Mouse (Mus musculus): ENCODE results near the gene Cacul1.

Gene Cacul1

DNA sequence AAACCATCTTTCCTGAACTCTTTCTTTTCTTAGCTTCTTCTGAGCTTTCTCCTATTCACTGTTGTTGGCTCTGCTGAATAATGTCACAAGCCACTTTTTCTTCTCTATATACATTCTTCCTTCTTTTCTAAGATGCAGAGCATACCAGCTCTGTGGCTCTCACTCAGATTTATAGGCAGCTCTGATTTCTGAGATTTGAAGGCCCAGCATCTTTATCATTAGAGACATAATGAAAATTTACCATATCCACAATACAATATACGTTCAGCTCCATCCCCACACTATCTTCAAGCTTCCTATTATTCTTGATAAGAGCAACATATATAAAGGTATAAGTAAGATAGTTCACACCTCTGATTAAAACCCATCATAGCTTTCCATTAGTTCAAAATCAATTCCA is 50.7 kb downstream of the Cacul1 start:
- in situ Hi-C loops (cut with MseI, MboI): no loop called here

DNA sequence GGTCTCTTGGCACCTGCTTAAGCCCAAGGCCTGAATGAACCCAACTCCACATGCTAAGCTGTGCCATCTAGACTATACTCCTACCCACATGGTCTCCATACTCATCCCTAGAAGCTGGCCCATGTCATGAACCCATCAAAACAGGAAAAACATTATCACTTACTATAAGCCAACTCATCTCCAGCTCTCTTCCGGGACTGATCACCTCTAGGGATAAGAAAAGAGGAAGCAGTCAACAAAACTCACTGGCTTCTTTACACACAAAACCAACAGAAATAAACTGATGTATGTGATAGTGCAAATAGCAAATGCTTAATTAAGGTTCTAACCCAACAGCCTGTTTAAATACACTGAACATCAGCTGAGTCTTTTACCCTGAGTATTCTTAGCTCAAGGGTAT is 51.5 kb downstream of the Cacul1 start:
- in situ Hi-C loops (cut with MseI, MboI): no loop called here

DNA sequence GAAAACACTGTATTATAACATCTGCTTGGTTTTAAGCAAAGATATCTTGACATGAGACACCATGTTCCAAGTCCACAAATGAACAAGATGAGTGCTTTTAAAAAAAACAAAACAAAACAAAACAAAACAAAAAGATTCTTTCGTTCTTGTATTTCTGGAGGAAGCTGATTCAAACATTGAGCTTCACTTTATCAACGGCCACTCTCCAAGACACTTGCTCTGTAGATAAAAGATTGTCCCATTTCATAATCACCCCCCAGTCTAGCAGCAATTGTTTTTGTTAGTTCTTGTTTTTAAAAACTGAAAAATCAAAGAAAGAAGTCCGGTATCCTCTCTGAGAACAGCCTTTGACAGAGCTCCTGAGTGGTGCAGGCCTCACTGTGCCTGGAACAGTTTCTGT is 52.2 kb downstream of the Cacul1 start:
- in situ Hi-C loops (cut with MseI, MboI): no loop called here

DNA sequence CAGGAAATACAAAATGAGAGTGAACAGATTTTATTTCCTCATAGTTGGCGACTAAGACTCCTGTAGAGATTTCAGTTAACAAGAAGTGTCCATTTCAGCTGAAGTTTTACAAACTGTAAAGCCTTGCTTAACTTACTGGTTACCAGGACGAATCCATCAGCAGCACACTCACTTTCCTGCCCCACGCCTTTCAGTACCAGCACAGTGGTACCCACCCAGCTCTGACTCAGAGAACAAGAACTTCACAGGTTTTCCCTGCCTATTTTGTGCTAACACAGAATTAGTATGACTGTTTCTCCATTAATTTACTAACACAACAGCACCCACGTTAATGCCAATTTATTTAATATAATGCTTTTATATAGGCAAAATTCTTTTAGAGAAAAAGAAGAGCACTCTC is 53.9 kb downstream of the Cacul1 start:
- in situ Hi-C loops (cut with MseI, MboI): no loop called here

DNA sequence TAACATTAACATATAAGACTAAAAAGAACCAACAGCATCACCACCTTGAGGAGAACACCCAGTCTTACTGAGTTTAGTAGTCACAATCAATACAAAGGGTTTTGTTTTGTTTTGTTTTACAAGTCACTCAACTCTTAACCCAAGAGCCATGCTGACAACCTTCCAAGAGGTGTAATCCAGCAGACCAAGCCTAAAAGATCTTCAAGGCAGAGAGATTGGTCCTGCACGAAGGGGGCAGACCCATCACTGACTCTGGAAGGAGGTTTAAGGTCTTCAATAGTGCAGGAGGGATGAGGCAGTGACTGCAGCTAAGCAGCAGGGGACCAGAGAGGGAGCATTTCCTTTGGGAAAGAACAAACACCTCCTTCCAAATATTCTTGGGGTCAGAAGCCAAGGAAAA is 55.7 kb downstream of the Cacul1 start:
- in situ Hi-C loops (cut with MseI, MboI): no loop called here

DNA sequence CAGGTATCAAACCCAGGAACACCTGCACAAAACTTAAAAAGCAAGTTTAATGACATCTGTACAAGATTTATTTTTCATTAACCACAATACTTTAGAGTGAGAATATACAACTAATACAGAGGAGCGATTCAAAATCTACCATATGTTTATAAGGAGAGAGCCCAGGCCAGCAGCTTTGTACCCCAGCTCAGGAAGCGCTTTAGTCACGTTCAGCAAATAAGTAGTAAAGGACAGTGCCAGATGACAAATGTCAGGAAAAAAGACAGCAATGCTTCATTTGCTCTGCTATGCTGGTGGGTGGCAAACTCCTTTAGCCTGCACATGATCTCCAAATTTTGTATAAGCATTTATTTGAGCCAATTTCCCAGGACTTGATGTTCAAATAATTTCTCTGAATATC is 56.1 kb downstream of the Cacul1 start:
- in situ Hi-C loops (cut with MseI, MboI): no loop called here

DNA sequence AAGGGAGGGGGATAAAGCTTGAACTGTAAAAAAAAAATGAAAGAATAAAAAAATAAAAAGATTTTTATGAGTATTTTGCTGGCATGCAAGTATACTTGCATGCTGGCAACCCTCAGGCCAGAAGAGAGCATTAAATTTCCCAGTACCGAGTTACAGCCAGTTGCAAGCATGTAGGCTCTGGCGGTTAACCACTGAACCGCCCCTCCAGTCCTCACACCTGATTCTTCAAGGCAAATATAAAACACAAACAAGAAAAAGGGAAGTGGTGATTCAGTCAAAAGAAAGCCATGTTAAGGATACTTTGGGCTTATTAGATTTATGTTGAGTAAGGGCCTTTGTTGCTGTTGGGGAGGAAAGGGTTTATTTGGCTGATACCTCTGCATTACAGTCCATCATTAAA is 60.7 kb downstream of the Cacul1 start:
- in situ Hi-C loops (cut with MseI, MboI): no loop called here

DNA sequence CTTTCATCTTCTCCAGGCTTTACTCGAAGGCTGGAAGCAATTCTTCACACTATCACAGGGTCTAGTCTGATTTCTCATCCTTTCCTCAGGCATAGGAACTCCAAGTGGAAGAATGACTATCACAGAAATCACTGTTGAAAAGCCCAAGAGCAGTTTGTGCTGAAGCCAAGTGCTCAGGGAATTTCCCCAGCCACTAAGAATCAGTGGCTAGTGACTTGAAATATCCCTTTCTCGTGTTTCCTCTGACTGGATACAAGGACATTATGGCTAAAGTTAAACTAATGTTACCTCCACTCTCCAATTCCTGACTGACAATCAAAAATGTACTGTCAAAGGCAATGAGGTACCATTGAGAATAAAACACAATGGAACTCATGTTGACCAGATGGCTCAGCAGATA is 65.8 kb downstream of the Cacul1 start:
- in situ Hi-C loops (cut with MseI, MboI): no loop called here

DNA sequence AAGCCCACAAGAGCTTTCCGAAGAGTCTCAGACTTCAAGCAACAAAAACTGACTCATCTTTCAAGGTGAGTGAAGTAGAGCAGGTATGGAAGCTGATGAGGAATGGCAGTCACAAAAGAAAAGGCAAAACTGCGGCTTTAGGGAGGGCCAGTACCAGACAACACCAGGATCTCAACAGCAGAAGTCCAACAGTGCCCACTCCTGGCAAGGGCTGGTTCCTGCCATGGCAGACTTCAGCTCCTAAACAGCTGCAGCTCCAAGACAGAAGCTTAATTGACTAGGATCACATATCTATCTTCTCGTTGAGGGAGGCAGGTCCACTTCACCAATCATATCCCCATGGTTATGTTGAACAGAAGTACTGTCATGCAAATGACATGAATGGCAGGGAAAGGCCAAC is 67.4 kb downstream of the Cacul1 start:
- in situ Hi-C loops (cut with MseI, MboI): no loop called here

DNA sequence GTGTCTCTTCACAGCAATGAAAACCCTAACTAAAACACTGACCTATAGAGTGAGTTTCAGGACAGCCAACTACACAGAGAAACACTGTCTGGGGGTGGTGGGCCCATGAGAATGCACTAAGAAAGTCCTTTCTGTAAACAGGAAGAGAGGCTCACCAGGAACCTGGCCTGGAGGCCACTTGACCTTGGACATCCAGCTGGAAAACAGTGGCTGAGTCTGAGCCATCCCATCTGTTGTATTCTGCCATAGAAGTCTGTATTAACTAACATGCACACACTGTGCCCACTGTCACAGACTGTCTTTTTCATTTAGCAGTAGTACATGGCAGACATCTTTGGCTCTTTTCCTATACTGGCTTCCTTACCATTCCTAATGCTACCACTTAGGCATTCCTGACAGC is 80.6 kb downstream of the Cacul1 start:
- in situ Hi-C loops (cut with MseI, MboI): no loop called here

DNA sequence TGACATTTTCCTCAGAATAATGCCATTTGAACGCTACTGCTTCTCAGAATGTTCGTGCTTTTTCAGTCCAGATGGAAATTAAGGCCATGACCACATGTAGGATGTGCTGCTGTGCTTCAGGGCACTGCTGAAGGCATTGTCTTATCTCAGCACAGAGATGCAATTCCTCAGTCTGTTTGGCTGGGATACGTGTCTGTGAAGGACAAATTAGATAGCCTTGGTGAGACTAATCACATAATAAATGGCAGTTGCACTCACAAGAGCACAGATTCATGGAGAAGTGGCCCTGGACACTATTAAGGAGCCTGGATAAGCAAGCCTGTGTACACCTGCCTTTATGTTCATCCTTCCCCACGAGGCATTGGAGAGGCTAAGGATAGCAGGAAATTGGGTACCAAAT is 83.7 kb downstream of the Cacul1 start:
- in situ Hi-C loops (cut with MseI, MboI): no loop called here

DNA sequence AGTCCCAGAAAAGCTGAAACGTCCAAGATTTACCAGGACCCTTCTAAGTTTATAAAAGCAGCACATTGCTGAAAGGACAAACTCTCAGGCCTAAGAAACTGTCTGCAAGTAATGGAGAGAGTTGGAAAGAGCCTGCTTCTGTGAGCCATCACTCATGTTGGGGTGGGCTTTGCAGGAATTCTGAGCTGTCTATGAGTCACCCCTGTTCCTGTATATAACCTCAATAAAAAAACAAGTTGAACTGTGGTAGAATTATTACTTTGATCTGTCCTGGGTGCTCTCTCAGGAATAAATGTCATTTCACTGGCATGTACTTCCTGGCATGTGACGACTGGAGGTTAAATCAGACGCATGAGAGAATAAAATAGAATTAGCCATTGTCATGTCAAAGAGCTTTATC is 85.1 kb downstream of the Cacul1 start:
- in situ Hi-C loops (cut with MseI, MboI): no loop called here

DNA sequence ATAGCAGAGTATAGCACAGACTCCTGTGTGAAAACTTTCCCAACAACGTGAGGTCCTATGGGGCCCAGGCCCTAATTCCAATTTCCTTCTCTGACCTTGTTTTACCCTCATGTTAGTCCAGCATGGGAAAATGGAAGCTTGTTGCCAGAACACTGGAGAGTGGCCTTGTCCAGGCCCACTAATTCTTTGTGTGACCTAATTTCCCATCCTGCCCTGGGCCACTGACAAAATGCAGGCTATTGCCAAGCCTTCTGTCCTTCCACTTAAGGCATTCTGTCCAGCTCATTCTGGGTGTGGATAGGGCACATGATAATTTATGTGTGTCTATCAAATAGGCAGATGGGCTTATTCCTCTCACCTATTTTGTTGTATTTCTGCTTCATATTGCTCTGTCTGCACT is 91.3 kb downstream of the Cacul1 start:
- in situ Hi-C loops (cut with MseI, MboI): no loop called here

DNA sequence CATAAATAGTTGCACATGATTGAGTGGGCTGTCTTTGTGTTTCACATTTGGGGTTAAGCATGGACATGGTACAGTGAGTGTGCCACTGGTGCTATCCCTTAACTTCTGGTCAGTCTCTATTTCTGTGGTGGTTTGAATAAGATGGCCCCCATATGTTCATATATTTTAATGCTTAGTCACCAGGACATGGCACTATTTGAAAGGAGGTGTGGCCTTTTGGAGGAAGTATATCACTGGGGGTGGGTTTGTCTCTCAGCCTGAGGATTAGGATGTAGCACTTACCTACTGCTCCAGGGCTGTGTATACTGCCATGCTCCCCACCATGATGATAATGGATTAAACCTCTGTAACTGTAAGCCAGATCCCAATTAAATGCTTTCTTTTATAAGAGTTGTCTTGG is 95.6 kb downstream of the Cacul1 start:
- in situ Hi-C loops (cut with MseI, MboI): no loop called here

DNA sequence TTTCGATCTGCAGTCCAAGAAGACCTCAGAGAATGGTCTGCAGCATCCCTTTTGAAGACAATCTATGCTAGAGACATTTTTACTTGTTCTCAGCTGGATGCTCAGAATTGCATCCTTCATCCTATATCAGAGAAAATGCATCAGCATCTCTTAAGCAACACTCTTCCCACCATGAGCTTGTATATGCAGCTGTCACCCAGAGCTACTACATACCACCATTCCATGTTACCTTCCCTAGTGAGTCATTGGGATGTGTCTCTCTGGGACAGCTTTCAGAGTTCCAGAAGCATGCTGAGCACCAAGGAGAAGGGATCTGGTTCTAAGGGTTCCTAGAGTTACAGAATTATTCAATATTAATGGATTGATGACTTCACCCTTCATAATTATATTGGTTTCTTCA is 102.0 kb downstream of the Cacul1 start:
- in situ Hi-C loops (cut with MseI, MboI): no loop called here

DNA sequence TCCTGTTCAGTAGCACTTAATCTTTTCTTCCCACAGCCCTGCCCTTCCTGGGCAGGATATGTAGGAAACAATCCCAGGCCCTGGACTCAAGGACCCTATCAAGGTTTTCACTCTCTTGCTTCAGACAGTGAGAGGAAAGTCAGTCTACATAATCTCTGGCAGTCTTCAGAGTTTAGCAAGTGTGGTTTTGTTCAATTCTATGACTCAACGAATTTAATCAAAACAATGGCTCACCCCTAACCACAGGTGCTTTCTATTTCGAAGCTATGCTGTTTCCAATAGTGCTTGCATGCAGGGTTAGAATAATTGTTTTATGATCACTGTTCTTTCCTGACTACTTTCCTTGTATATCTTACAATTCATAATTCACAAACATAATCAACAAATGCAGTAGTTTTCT is 103.0 kb downstream of the Cacul1 start:
- in situ Hi-C loops (cut with MseI, MboI): no loop called here
